Mouse (Mus musculus) heart, postnatal 0 days (tissue): ENCODE results near the gene Spock1.

ENCODE experiments used
- CTCF ChIP-seq: IDR thresholded peaks from 2 replicates; pipeline ENCODE4 v1.5.1; 2016; ENCODE audit warnings: antibody characterized with exemption, control low read depth, low read depth
- EP300 ChIP-seq: IDR thresholded peaks from 2 replicates; pipeline ENCODE4 v1.6.1; 2016; ENCODE audit warnings: antibody characterized with exemption, low read depth

GRCm38 (mm10) chr13:57407666-57408065 lies 500.5 kb downstream of the Spock1 start:
- TF ChIP-seq EP300 (no peak), CTCF (no peak)
